In genomic region chr16:38254001-38254400, GRCm38 (mm10) we compare ENCODE assay signal across 28 mouse cellular contexts. TPM values are rescaled to one million over a fixed set of nuclear protein-coding genes. Genes with fewer than 3 reads are reported as not detected.
DNase-seq lines count a peak whose midpoint lies in the region; TF ChIP-seq lines count a peak whose summit lies in the region.
"Had no signal": no experiment of that assay in that cellular context is flagged by ENCODE, and none has a peak within 500 bp of the region (broad histone marks: within the 10 kb centered on the region; RNA-seq: fewer than 3 reads in every experiment).

No protein-coding gene starts in this region.

- in situ Hi-C loops in ES-E14 (cut with MboI; ENCODE audit: low sequenced_read_pairs in 2 of 2, unreplicated experiment in 2 of 2) = no loop called here

- no peak for DNase-seq in heart, embryonic 10.5 days (ENCODE audit: low spot score)
- no peak for DNase-seq in heart, postnatal 25 days (ENCODE audit: low spot score)
- DNase-seq in ES-E14 (ENCODE audit: low read depth, low spot score) = peak; percentile 30
- peak; percentile 33 to 43 for DNase-seq in adrenal gland, postnatal 36 days
- peak; percentile 53 for DNase-seq in lung, postnatal 36 days
- no peak for DNase-seq in left cerebral cortex, adult 18-20 months (ENCODE audit: low spot score in 2 of 2)
- no peak for DNase-seq in gastrocnemius, postnatal 14 days
- DNase-seq in right cerebral cortex, postnatal 25 days = no peak
- DNase-seq: B cell, adult 2 months; cerebellum, adult 11-12 months; cerebellum, postnatal 36 days; gastrocnemius, postnatal 10 days; kidney, adult 9 months; kidney, postnatal 4 days; retina, postnatal 1 day; thymus, postnatal 36 days had no signal

- no peaks in the 10 kb centered on the region for H3K4me1 ChIP-seq in heart, embryonic 10.5 days
- 0 out of 4 replicates have a peak, but pooled peaks cover 0 to under 1% of the 10 kb centered on the region in 2 experiments for H3K4me1 ChIP-seq in ES-E14 (ENCODE audit: control insufficient read depth in 2 of 2, insufficient read depth in 2 of 2, low read length in 2 of 2, poor library complexity in 1 of 2)
- H3K4me1 ChIP-seq: forebrain, embryonic 12.5 days; liver, embryonic 15.5 days; midbrain, embryonic 12.5 days had no signal

- no peaks in the 10 kb centered on the region for H3K36me3 ChIP-seq in heart, embryonic 10.5 days
- no peaks in the 10 kb centered on the region for H3K36me3 ChIP-seq in ES-E14 (ENCODE audit: control insufficient read depth, insufficient read depth, low read length, poor library complexity, severe bottlenecking)
- H3K36me3 ChIP-seq: embryonic facial prominence, embryonic 10.5 days; forebrain, embryonic 12.5 days; liver, embryonic 15.5 days; midbrain, embryonic 12.5 days had no signal

- no peaks in the 10 kb centered on the region for H3K9me3 ChIP-seq in heart, embryonic 10.5 days
- H3K9me3 ChIP-seq in ES-E14 (ENCODE audit: control insufficient read depth, insufficient read depth, low read depth, low read length) = no peaks in the 10 kb centered on the region
- H3K9me3 ChIP-seq: embryonic facial prominence, embryonic 10.5 days; forebrain, embryonic 12.5 days; liver, embryonic 15.5 days; midbrain, embryonic 12.5 days had no signal

- WGBS in heart, embryonic 10.5 days = 75% methylated on average over 14 of the region's 14 CpGs

- no peaks in the 10 kb centered on the region for H3K27me3 ChIP-seq in heart, embryonic 10.5 days (ENCODE audit: insufficient read depth, poor library complexity, severe bottlenecking)
- H3K27me3 ChIP-seq: forebrain, embryonic 12.5 days; liver, embryonic 15.5 days; midbrain, embryonic 12.5 days had no signal

- intact Hi-C loops in heart, postnatal 25 days (cut with DNase I) = no loop called here
- intact Hi-C loops in gastrocnemius, postnatal 14 days (cut with DNase I; ENCODE audit: low total_unique reads) = no loop called here

- H3K4me3 ChIP-seq in heart, embryonic 10.5 days = 0 out of 2 replicates have a peak overlapping the region, but pooled peaks have one; percentile 8
- peak overlapping the region; percentile 47 to 61 for H3K4me3 ChIP-seq in ES-E14 (ENCODE audit: insufficient read depth in 1 of 2, low read depth in 1 of 2, low read length in 2 of 2, poor library complexity in 1 of 2, severe bottlenecking in 1 of 2)
- H3K4me3 ChIP-seq: embryonic facial prominence, embryonic 10.5 days; forebrain, embryonic 12.5 days; liver, embryonic 15.5 days; midbrain, embryonic 12.5 days had no signal

- H3K9ac ChIP-seq in ES-E14 (ENCODE audit: insufficient read depth, low read depth, low read length, poor library complexity, severe bottlenecking) = peak overlapping the region; percentile 32; the same call in 1 of the 2 replicates
- H3K9ac ChIP-seq: forebrain, embryonic 12.5 days; hindbrain, embryonic 14.5 days; liver, embryonic 15.5 days; midbrain, embryonic 12.5 days had no signal

- no peak overlapping the region for H3K27ac ChIP-seq in heart, embryonic 10.5 days
- H3K27ac ChIP-seq in ES-E14 (ENCODE audit: insufficient read depth, low read depth, low read length, poor library complexity, severe bottlenecking) = no peak overlapping the region
- H3K27ac ChIP-seq: embryonic facial prominence, embryonic 10.5 days; forebrain, embryonic 12.5 days; hindbrain, embryonic 14.5 days; liver, embryonic 15.5 days; midbrain, embryonic 12.5 days had no signal

TF ChIP-seq in ES-E14, 5 proteins besides CTCF, POLR2A, EP300 and RAD21:
- no peak for TF ChIP-seq ZNF384 (IDR thresholded peaks at IDR 0.05; ENCODE audit: low read depth, low read length)
- no peak for TF ChIP-seq CHD2 (IDR thresholded peaks at IDR 0.05; ENCODE audit: low read depth, low read length)
- no peak for TF ChIP-seq ZC3H11A (IDR thresholded peaks at IDR 0.05; ENCODE audit: borderline replicate concordance, low read depth, low read length)
- TF ChIP-seq HCFC1 (IDR thresholded peaks at IDR 0.05; ENCODE audit: borderline replicate concordance, insufficient read depth, low read length) = no peak
- TF ChIP-seq MAFK (IDR thresholded peaks at IDR 0.05; ENCODE audit: insufficient read depth, low read depth, low read length) = no peak

RNA-seq across cellular contexts. Expression of gene Nr1i2, which starts 40.6 kb away (rescaled TPM):
- polyA plus RNA-seq in heart, embryonic 10.5 days (2016; fragmentation: Nextera tagmentation; extraction: Ambion mirVana) = 0.08 TPM in 1 of 2 replicates, not detected in the other
- total RNA-seq in heart, postnatal 25 days (2021) = not detected
- 0.16 and 0.18 TPM in 2 replicates for total RNA-seq in ES-E14 (2012; rRNA removed)
- not detected for total RNA-seq in adrenal gland, postnatal 36 days (2021)
- not detected for total RNA-seq in left cerebral cortex, adult 18-20 months (2021)
- total RNA-seq in gastrocnemius, postnatal 14 days (2021) = not detected
- total RNA-seq: gastrocnemius, postnatal 10 days; heart, adult 8-10 months; layer of hippocampus, postnatal 14 days; left cerebral cortex, postnatal 25 days; monocyte, adult 5-6 weeks had no signal
- polyA plus RNA-seq: embryonic facial prominence, embryonic 10.5 days; forebrain, embryonic 12.5 days; frontal cortex, adult 2 months; heart, postnatal 0 days; hindbrain, embryonic 14.5 days; midbrain, embryonic 12.5 days; neural tube, embryonic 11.5 days had no signal

Comparison
In these comparisons a context has a peak if more than half of its experiments do, and no peak if none do; other contexts are left out.
1. DNase-seq: peak in ES-E14 (single experiment), adrenal gland, postnatal 36 days (2 of 2) and lung, postnatal 36 days (single experiment); none in heart, embryonic 10.5 days (single experiment), heart, postnatal 25 days (single experiment), left cerebral cortex, adult 18-20 months (0 of 2), gastrocnemius, postnatal 14 days (single experiment) and right cerebral cortex, postnatal 25 days (single experiment).